Mouse (Mus musculus) left cerebral cortex, adult 2 months (tissue): ENCODE measurements around the gene Srp9. TPM values are rescaled to one million over a fixed set of nuclear protein-coding genes. Genes with fewer than 3 reads are reported as not detected.

Experiments used
- DNase-seq, 2 experiments: peaks; one replicate each; pipeline ENCODE4 v3.0.0; 2021 to 2022; ENCODE audit warnings: low spot score in 2 of 2, mixed read lengths in 1 of 2; ENCODE audit errors: extremely low spot score in 1 of 2
- H3K27ac ChIP-seq: fragments of 200-600 bp; 2 replicates; pipeline ENCODE4 v1.8.1; 2022
- H3K4me3 ChIP-seq: fragments of 200-600 bp; 2 replicates; pipeline ENCODE4 v1.8.1; 2022
- CTCF ChIP-seq: fragments of 200-600 bp; IDR thresholded peaks from 2 replicates; pipeline ENCODE4 v1.8.1; 2022; ENCODE audit warnings: antibody characterized with exemption, mild to moderate bottlenecking, moderate library complexity
- intact Hi-C: fragments of 180-260 bp; cut with DNase I; formaldehyde crosslinking; loops from one replicate; pipeline ENCODE4 v1.15.1; 2025
- long read RNA-seq, 2 experiments: library from polyadenylated mRNA; stranded (forward); transcript quantifications; one replicate each; pipeline ENCODE4 v2.0.0; 2021; ENCODE audit warnings: borderline mapping rate in 2 of 2
- total RNA-seq, 2 experiments: library from RNA; stranded (reverse); gene quantifications; 2 replicates each; pipeline ENCODE4 v1.2.3; 2021

Gene Srp9
- total RNA-seq = 10 to 100 TPM; 64.5 to 67.1 TPM
- long read RNA-seq, experiment 1, transcript Srp9-201 (3 exons, 1,367 nt) = major isoform, 91 of 92 reads
- long read RNA-seq, experiment 1, partial matches to known transcripts = 0 of 92 reads
- long read RNA-seq, experiment 1, other reads (novel, unspliced or antisense) = 0 of 92 reads
- long read RNA-seq, experiment 2, transcript Srp9-201 (3 exons, 1,367 nt) = major isoform, 47 of 49 reads
- long read RNA-seq, experiment 2, partial matches to known transcripts = 1 of 49 reads
- long read RNA-seq, experiment 2, other reads (novel, unspliced or antisense) = 0 of 49 reads

GRCm38 (mm10) chr1:182124506-182124905, at the start of gene Srp9:
Gene Srp9, plus strand, starts transcription at chr1:182124737.
- DNase-seq = peak; percentile 98
- intact Hi-C loops = loop anchor here (5.0 kb wide), 1 partner anchor 413 kb away; no protein-coding TSS in a partner anchor
- TF ChIP-seq CTCF = peak; percentile 100
- Histone ChIP-seq H3K4me3 (peak within 1 kb of the TSS; percentile 96), H3K27ac (peak within 1 kb of the TSS; percentile 95)

DNA sequence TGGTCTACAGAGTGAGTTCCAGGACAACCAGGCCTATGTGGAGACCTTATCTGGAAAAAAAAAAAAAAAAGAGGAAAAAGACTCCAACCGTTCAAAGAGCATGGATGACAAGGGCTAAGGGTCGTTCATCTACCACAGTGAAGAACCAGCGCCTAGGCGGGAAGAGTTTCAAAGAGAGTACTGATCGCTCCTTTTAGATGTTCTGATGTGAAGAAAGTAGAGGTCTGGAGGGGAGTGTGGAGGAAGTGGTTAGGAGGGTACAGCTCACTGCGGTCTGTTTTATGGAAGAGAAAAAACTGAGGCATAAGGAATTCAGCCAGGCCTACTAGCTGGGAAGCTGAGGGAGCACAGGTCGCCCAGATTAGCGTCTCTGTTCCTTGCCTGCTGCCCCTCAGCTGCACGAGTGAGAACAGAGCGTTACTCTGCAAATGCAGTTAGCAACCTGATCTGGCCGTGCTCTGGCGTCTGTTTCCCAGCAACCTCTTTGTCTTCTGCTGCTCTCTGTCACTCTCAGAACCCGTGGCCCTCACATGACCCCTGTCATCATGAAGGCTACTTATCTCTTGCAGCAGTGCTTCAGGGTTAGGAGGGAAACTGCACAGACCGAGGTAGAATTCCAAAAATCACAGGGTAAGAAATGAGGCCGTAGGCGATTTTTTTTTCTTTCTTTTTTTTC, 42.7 kb upstream of the Srp9 start:
- Histone ChIP-seq H3K27ac (no peak overlapping the region), H3K4me3 (no peak overlapping the region)
- no peak for DNase-seq
- no peak for TF ChIP-seq CTCF
- intact Hi-C loops = no loop called here

GRCm38 (mm10) chr1:182083459-182083858, 41.1 kb upstream of the Srp9 start:
- no peak overlapping the region for H3K4me3 ChIP-seq
- intact Hi-C loops = no loop called here
- no peak for TF ChIP-seq CTCF
- DNase-seq = no peak
- H3K27ac ChIP-seq = no peak overlapping the region

- TF ChIP-seq CTCF = no peak
- peak overlapping the region; percentile 32; the same call in 1 of the 2 replicates for H3K27ac ChIP-seq
- peak; percentile 29 to 63 for DNase-seq
- H3K4me3 ChIP-seq = no peak overlapping the region
- intact Hi-C loops = loop anchor here (2.0 kb wide), 1 partner anchor 66 kb away; no protein-coding TSS in a partner anchor
These were observed 37.8 kb upstream of the Srp9 start for GRCm38 (mm10) chr1:182086759-182087158.

DNA sequence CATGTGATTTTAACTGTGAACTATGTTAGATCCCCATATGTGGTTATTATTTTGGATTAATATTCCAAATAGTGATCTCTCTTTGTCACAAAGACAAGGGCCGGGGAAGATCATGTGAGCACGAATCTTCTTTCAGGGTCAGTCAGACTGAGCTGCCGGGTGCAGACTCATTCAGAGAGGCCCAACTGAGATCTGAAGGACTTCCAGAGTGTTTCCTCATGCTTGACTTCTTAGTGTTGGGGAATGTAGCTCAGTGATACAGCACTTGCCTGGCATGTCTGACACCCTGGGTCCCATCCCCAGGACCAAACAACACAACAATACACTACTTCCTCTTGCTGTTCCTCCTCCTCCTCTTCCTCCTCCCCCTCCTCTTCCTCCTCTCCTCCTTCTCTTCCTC, 37.2 kb upstream of the Srp9 start:
- H3K27ac ChIP-seq = no peak overlapping the region
- intact Hi-C loops = loop anchor here (2.0 kb wide), 1 partner anchor 67 kb away; no protein-coding TSS in a partner anchor

DNA sequence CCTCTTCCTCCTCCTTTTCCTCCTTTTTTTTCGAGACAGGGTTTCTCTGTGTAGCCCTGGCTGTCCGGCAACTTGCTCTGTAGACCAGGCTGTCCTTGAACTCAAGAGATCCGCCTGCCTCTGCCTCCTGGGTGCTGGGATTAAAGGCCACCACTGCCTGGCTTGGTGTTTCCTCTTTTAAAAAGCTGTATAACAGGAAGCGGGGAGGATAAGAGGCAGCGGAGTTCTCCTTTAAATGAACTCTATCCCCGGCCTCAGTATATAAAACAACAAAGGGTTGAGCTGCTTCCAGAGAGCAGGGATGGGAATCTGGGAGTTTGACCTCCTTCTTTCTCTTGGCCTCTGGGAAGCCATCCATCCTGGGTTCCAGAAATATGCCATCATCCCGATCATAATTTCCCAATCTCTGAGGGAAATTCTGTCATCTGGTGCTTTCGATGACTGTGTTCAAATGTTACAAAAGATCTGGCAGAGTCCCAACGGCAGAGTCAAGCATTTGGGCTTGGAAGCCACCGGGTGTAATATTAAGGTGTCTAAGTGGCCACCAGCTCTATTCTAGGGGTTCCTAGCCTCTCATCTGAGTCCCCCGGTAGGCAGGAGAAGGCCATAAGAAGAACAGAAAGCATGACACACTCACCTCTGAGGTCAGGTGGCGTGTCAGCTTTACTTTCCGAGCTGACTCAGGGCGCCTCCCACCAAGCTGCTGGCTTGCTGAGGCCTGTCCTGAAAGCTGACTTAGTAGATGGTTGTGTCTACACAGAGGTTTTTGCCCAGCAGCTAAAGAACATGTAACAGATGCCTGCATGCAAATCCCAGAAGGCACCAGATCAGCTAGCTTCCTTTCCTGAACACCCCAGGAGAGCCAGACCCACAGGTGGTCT, 36.5 kb upstream of the Srp9 start:
- intact Hi-C loops = loop anchor here (2.0 kb wide), 1 partner anchor 67 kb away; no protein-coding TSS in a partner anchor
- Histone ChIP-seq H3K27ac (no peak overlapping the region), H3K4me3 (no peak overlapping the region)
- no peak for TF ChIP-seq CTCF
- DNase-seq = no peak

More for the DNA sequence above, 37.2 kb upstream of the Srp9 start:
- DNase-seq = no peak
- H3K4me3 ChIP-seq = no peak overlapping the region
- no peak for TF ChIP-seq CTCF

- no peak for DNase-seq
- Histone ChIP-seq H3K27ac (peak overlapping the region; percentile 50), H3K4me3 (no peak overlapping the region)
- no peak for TF ChIP-seq CTCF
- intact Hi-C loops = no loop called here
These were observed 35.6 kb upstream of the Srp9 start for GRCm38 (mm10) chr1:182088844-182089418.

DNA sequence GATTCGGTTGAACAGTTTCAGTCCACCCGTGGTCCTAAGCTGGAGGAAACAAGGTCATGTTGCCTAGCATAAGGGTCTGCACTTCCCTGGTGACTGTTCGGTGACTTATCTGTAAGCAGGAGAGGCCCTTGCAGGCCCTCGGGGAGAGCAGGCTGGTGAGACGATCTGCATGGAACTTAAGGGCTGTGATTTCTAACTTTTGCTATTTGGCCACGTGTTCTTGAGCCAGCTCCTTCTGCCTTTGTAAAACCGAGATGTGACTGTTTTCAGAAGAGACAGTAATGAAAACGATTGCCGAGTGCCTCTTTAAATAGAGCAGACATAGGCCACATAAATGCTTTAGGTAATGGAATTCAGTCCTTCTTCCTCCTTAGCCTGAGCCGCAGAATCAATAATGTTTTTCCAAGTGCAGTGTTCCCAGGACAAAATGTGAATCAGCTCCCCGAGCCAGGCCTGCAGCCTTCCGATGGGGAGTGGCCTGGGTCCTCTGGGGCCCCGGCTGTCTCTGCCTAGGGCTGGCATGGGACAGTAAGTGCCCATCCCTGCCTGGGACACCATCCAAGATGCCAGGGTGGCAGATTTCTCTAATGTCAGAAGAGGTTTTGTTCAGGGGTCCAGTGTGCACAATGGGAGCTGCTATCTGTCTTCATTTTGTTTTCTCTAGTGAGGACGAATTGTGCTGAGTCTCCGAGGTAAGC, 34.8 kb upstream of the Srp9 start:
- H3K27ac ChIP-seq = peak overlapping the region; percentile 50
- DNase-seq = no peak
- intact Hi-C loops = no loop called here
- H3K4me3 ChIP-seq = no peak overlapping the region
- TF ChIP-seq CTCF = no peak

DNA sequence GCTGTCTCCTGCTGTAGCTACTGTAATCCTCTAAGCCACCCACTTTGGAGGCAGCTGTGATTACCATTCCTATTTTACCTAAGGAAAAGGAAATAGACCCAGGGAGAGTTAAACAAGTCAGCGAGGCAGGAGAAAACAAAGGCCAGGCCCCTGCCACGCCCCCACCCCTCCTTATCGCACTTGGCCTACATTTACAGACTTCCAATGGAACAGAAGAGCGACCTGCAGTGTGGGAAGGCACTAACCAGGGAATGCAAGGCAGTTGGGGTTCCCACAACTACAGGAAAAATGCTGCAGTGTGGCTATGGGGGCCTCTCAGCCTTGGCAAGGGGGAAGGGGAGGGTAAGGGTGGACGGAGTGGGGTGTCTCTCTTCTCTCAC, 34.2 kb upstream of the Srp9 start:
- no peak overlapping the region for H3K4me3 ChIP-seq
- H3K27ac ChIP-seq = no peak overlapping the region
- no peak for TF ChIP-seq CTCF
- no peak for DNase-seq
- intact Hi-C loops = no loop called here

- intact Hi-C loops = no loop called here
- Histone ChIP-seq H3K27ac (no peak overlapping the region), H3K4me3 (no peak overlapping the region)
- no peak for TF ChIP-seq CTCF
- DNase-seq = no peak
These were observed 33.3 kb upstream of the Srp9 start for GRCm38 (mm10) chr1:182091261-182091660.
